In genomic region chr4:48889074-48889592, GRCm38 (mm10) we compare ENCODE assay signal across 25 mouse cellular contexts.
"Had no signal": no experiment of that assay in that cellular context is flagged by ENCODE, and none has a peak within 500 bp of the region (broad histone marks: within the 10 kb centered on the region; RNA-seq: fewer than 3 reads in every experiment).

No protein-coding gene starts in this region.

- DNase-seq: gastrocnemius, adult 2 months; gastrocnemius, postnatal 10 days; gastrocnemius, postnatal 25 days; heart, adult 18-20 months; heart, postnatal 10 days; heart, postnatal 4 days; kidney, adult 2 months; kidney, adult 9 months; kidney, postnatal 14 days; kidney, postnatal 36 days; layer of hippocampus, adult 9-11 months; layer of hippocampus, postnatal 36 days; left cerebral cortex, postnatal 4 days had no signal

- H3K9ac ChIP-seq: heart, embryonic 12.5 days; hindbrain, embryonic 15.5 days; intestine, embryonic 15.5 days; kidney, embryonic 15.5 days; limb, embryonic 13.5 days; limb, embryonic 15.5 days; liver, embryonic 12.5 days had no signal

- ATAC-seq: inflammation-experienced regulatory T-cells, adult 6 months; intestine, embryonic 15.5 days; intestine, postnatal 0 days; liver, embryonic 12.5 days had no signal

- H3K27ac ChIP-seq: gastrocnemius, adult 2 months; heart, embryonic 10.5 days; hindbrain, embryonic 10.5 days; hindbrain, embryonic 15.5 days; intestine, embryonic 15.5 days; kidney, embryonic 15.5 days; kidney, postnatal 0 days; limb, embryonic 13.5 days; limb, embryonic 15.5 days; liver, embryonic 12.5 days had no signal

- H3K27me3 ChIP-seq: heart, embryonic 12.5 days; hindbrain, embryonic 15.5 days; intestine, embryonic 15.5 days; kidney, embryonic 15.5 days; limb, embryonic 13.5 days; limb, embryonic 15.5 days; liver, embryonic 12.5 days had no signal

- H3K4me2 ChIP-seq: heart, embryonic 12.5 days; hindbrain, embryonic 15.5 days; intestine, embryonic 15.5 days; kidney, embryonic 15.5 days; limb, embryonic 13.5 days; limb, embryonic 15.5 days; liver, embryonic 12.5 days had no signal

- H3K4me3 ChIP-seq: gastrocnemius, adult 2 months; heart, embryonic 10.5 days; heart, embryonic 12.5 days; hindbrain, embryonic 10.5 days; hindbrain, embryonic 15.5 days; intestine, embryonic 15.5 days; kidney, embryonic 15.5 days; limb, embryonic 13.5 days; limb, embryonic 15.5 days; liver, embryonic 12.5 days had no signal

- H3K36me3 ChIP-seq: heart, embryonic 10.5 days; heart, embryonic 12.5 days; hindbrain, embryonic 10.5 days; hindbrain, embryonic 15.5 days; intestine, embryonic 15.5 days; kidney, embryonic 15.5 days; limb, embryonic 13.5 days; limb, embryonic 15.5 days; liver, embryonic 12.5 days had no signal

- H3K9me3 ChIP-seq: heart, embryonic 10.5 days; heart, embryonic 12.5 days; hindbrain, embryonic 10.5 days; hindbrain, embryonic 15.5 days; intestine, embryonic 15.5 days; kidney, embryonic 15.5 days; limb, embryonic 13.5 days; limb, embryonic 15.5 days; liver, embryonic 12.5 days had no signal

- H3K4me1 ChIP-seq: heart, embryonic 10.5 days; heart, embryonic 12.5 days; hindbrain, embryonic 10.5 days; hindbrain, embryonic 15.5 days; intestine, embryonic 15.5 days; kidney, embryonic 15.5 days; limb, embryonic 13.5 days; limb, embryonic 15.5 days; liver, embryonic 12.5 days had no signal
